Mouse (Mus musculus) forebrain, embryonic 16.5 days (tissue): ENCODE measurements at regions not wholly inside any gene's neighbourhood (a gene's known extent, or its start where the extent isn't known, plus 50 kb on each side); places are given as distances from the start of the nearest gene placed in this dataset.
A peak's percentile ranks its signal among the peaks of the same experiment; 100 is the strongest.

Source experiments
- ATAC-seq: fragments of 200-750 bp; cut with Nextera tagmentation; 2 replicates; pipeline ENCODE4 v1.8.0; 2017; ENCODE audit warnings: mild to moderate bottlenecking, moderate library complexity
- H3K27ac ChIP-seq: fragments of 300-500 bp; sonication (generic); 2 replicates; pipeline ENCODE4 v1.5.1; 2014; ENCODE audit warnings: low read length, control low read depth
- H3K27me3 ChIP-seq: fragments of 300-500 bp; sonication (generic); replicated peaks from 2 replicates; pipeline ENCODE4 v1.6.1; 2014; ENCODE audit warnings: low read length; ENCODE audit not compliant: control insufficient read depth, insufficient read depth
- H3K36me3 ChIP-seq: fragments of 300-500 bp; sonication (generic); 2 replicates; pipeline ENCODE4 v1.6.1; 2014; ENCODE audit not compliant: control insufficient read depth, insufficient read depth
- H3K4me1 ChIP-seq: fragments of 300-500 bp; sonication (generic); replicated peaks from 2 replicates; pipeline ENCODE4 v1.6.1; 2014; ENCODE audit warnings: low read length; ENCODE audit not compliant: control insufficient read depth, insufficient read depth
- H3K4me2 ChIP-seq: fragments of 300-500 bp; sonication (generic); 2 replicates; pipeline ENCODE4 v1.6.1; 2014; ENCODE audit warnings: mild to moderate bottlenecking, low read length, control low read depth
- H3K4me3 ChIP-seq: fragments of 300-500 bp; sonication (generic); replicated peaks from 2 replicates; pipeline ENCODE4 v1.5.1; 2014; ENCODE audit warnings: mild to moderate bottlenecking, low read length, control low read depth
- H3K9ac ChIP-seq: fragments of 300-500 bp; sonication (generic); replicated peaks from 2 replicates; pipeline ENCODE4 v1.6.1; 2014; ENCODE audit warnings: low read depth, low read length, control low read depth
- H3K9me3 ChIP-seq: fragments of 300-500 bp; sonication (generic); 2 replicates; pipeline ENCODE4 v1.6.1; 2016; ENCODE audit warnings: low read length; ENCODE audit not compliant: control insufficient read depth
- WGBS: fragments of 180-500 bp; shearing (Covaris S2); extraction: QIAGEN DNeasy Blood & Tissue Kit; methylation state at CpG from one replicate; pipeline ENCODE4 v1.1.7; 2014; 5-methylcytosine and 5-hydroxymethylcytosine counted together

DNA sequence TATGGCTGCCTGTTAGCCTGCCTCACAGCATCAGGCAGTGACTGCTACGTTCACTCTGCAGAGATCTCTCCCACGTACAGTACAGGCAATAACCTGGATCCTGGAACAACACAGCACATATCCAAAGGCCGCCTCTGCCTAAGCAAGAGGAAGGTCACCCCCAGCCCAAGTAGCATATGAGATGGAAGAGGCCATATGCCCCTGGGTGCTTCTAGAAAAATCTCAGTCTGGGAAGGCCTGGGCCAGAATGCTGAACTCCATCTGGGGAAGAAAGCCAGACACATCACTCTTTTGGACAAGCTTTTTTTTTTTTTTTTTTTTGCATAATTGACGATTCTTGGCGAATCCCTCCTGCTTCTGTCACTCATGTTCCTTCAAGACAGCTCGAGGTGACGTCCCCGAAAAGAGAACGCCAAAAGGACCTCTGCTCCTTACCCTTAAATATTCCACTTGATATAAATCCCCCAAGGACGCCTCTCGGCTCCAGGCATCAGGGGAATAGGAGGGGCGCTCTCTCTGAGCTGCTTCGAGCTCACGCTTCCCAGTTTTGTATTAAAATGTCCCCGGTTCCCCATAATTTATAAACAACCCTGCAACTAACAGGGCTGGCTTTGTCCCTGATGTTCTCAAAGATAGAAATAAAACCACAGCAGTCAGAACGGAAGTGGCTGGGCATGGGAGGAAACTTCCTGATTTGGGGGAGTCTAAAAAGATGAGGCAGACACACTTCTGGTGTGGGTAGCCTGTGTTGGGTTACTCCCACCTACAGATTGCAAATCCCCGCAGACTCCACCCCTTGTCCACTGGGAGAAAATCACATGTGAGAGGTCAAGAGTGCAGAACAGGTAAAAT is 150.4 kb downstream of the Cryba4 start:
- H3K27ac ChIP-seq = peak overlapping the region; percentile 83
- H3K9ac ChIP-seq = no peak overlapping the region
- WGBS = 49% methylated on average over 17 of the region's 17 CpGs
- H3K4me3 ChIP-seq = no peak overlapping the region
- no peaks in the 10 kb centered on the region for H3K36me3 ChIP-seq
- H3K9me3 ChIP-seq = no peaks in the 10 kb centered on the region
- no peak overlapping the region for H3K4me2 ChIP-seq
- H3K27me3 ChIP-seq = no peaks in the 10 kb centered on the region
- H3K4me1 ChIP-seq = peaks cover 24% of the 10 kb centered on the region
- peak; percentile 68 for ATAC-seq

DNA sequence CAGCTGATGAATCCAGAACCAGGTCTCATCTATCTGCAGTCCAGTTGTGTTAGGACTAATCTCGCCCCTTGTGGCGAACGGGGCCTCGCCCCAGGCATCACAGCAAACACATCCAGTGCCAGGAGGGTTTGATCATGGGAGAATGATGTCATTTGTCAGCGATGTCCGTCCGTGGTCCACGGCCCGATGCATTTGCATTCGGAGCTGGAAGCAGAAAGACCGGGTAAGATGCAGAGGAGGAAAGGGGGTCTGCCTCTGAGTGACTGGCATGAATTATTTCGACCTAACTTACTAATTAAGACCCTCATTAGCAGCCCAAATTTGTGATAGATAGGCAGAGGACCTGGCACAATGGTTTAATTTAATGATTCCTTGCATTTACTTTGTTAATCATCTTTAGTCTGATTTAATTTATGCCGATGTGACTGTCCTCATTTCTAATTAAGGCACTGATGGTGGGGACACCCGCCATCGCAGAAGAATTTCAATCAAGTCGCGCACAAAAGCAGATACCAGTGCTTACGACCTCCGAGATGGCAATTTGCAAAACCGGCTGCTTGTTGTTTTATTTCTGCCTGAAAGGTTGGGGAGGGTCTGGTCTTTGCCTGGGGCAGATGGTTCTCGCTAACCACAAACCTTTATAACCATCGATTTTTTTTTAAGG is 141.9 kb downstream of the Cryba4 start:
- H3K27me3 ChIP-seq = no peaks in the 10 kb centered on the region
- peak overlapping the region; percentile 18; the same call in 1 of the 2 replicates for H3K4me2 ChIP-seq
- no peaks in the 10 kb centered on the region for H3K36me3 ChIP-seq
- peak overlapping the region; percentile 36; the same call in 1 of the 2 replicates for H3K9ac ChIP-seq
- WGBS = 10% methylated on average over 22 of the region's 22 CpGs
- no peak overlapping the region for H3K4me3 ChIP-seq
- H3K4me1 ChIP-seq = peaks cover 16% of the 10 kb centered on the region
- peak; percentile 76 for ATAC-seq
- H3K27ac ChIP-seq = peak overlapping the region; percentile 60
- H3K9me3 ChIP-seq = no peaks in the 10 kb centered on the region; the same call in 1 of the 2 replicates

DNA sequence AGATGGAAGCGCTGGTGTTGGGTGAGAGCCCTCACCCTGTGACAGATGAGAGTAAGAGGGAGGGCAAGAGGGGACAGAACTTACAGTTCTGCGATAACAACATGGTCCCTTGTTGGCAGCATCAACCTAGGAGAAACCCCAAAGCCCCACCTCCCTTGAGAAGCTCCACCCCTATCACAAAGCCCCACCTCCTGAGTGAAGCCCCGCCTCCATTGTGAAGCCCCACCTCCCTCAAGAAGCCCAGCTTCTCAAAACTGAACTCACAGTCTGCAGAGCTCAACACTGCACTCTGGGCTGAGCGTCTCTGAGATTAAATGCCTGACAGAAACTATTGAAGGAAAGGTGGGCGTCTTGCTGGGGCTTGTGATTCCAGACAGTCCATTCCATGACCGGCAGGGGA is 131.6 kb downstream of the Cryba4 start:
- Histone ChIP-seq H3K36me3 (no peaks in the 10 kb centered on the region), H3K4me3 (no peak overlapping the region), H3K27me3 (no peaks in the 10 kb centered on the region), H3K4me1 (peaks cover 14% of the 10 kb centered on the region), H3K9me3 (no peaks in the 10 kb centered on the region), H3K27ac (no peak overlapping the region), H3K9ac (no peak overlapping the region), H3K4me2 (no peak overlapping the region)
- 73% methylated on average over 6 of the region's 6 CpGs for WGBS
- ATAC-seq = no peak

DNA sequence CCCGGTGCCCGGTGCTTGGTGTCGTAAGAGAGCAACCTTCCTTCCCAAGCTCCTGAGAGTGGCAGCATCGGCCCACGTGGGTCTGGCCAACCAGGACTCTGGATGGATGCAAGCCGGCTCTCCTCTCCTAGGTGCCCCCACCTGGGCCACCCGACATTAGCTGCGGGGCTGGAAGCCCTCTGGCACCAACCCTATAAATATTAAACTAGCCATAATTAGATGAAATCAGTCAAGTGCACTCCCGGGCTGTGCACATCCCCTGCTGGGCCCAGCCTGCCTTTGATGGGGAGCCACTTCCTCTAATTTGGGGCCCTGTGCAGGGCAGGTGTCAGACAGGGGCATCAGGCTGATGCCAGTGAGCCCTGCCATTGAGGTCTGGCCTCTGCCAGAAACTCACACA is 130.8 kb downstream of the Cryba4 start:
- Histone ChIP-seq H3K4me2 (no peak overlapping the region), H3K4me3 (no peak overlapping the region), H3K4me1 (peaks cover 14% of the 10 kb centered on the region), H3K36me3 (no peaks in the 10 kb centered on the region), H3K27ac (no peak overlapping the region), H3K9ac (no peak overlapping the region), H3K27me3 (no peaks in the 10 kb centered on the region), H3K9me3 (no peaks in the 10 kb centered on the region)
- peak; percentile 41; the same call in 1 of the 2 replicates for ATAC-seq
- 43% methylated on average over 9 of the region's 9 CpGs for WGBS

DNA sequence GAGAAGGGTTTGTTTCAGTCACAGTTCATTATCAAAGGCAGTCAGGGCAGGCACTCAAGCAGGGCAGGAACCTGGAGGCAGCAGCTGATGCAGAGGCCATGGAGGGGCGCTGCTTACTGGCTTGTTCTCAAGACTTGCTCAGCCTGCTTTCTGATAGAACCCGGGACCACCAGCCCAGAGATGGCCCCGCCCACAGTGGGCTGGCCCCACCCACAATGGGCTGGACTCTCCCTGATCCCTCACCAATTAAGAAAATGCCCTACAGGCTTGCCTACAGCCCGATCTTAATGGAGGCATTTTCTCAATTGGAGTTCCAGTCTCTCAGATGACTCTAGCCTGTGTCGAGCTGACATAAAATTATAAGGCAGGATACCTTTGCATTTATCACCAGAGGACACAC is 129.7 kb downstream of the Cryba4 start:
- no peaks in the 10 kb centered on the region for H3K9me3 ChIP-seq
- ATAC-seq = no peak
- no peak overlapping the region for H3K4me2 ChIP-seq
- H3K9ac ChIP-seq = no peak overlapping the region
- H3K4me3 ChIP-seq = no peak overlapping the region
- H3K27me3 ChIP-seq = no peaks in the 10 kb centered on the region
- no peaks in the 10 kb centered on the region for H3K36me3 ChIP-seq
- H3K27ac ChIP-seq = no peak overlapping the region
- peaks cover 14% of the 10 kb centered on the region for H3K4me1 ChIP-seq
- WGBS = 11% methylated on average over 5 of the region's 5 CpGs

DNA sequence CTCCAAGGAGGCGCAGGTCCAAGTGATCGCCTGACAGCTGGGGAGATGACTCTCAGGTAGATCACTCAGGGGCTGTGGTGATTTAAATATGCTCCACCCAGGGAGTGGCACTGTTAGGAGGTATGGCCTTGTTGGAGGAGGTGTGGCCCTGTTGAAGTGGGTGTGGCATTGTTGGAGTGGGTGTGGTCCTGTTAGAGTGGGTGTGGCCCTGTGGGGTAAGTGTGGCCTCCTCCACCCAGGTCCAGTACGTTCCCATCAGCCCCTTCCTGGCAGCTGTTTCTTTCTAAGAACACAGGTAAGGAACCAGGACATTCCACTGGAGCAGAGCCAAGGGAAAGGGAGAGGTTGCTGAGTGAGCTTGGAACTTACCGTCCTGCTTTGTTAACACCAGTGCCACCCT is 125.1 kb downstream of the Cryba4 start:
- Histone ChIP-seq H3K27ac (no peak overlapping the region), H3K4me3 (no peak overlapping the region), H3K9me3 (no peaks in the 10 kb centered on the region), H3K9ac (no peak overlapping the region), H3K4me2 (no peak overlapping the region), H3K4me1 (peaks cover 9% of the 10 kb centered on the region), H3K27me3 (no peaks in the 10 kb centered on the region), H3K36me3 (no peaks in the 10 kb centered on the region)
- 72% methylated on average over 4 of the region's 4 CpGs for WGBS
- ATAC-seq = no peak

DNA sequence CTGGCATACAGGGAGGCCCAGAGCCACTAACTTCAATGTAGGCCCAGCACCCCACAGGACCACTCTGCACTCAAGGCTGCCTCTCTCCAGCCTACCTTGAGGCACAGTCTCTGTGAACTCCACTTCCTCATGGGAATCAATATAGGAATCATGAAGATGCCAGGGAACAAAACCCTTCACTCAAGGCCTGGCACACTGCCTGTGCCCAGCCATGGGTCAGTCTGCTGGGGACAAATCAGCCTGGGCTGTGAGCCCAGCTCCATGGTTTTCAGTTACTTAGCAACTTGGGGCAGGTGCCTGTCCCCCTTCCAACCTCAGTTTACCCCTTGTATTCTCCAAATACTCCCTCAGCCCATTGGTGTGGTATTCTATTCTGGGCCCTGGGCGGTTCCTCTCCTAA is 119.6 kb downstream of the Cryba4 start:
- no peak overlapping the region for H3K9ac ChIP-seq
- no peaks in the 10 kb centered on the region for H3K27me3 ChIP-seq
- H3K9me3 ChIP-seq = no peaks in the 10 kb centered on the region
- no peak overlapping the region for H3K4me2 ChIP-seq
- no peak overlapping the region for H3K4me3 ChIP-seq
- H3K27ac ChIP-seq = peak overlapping the region; percentile 88
- peak; percentile 24; the same call in 1 of the 2 replicates for ATAC-seq
- H3K4me1 ChIP-seq = peaks cover 32% of the 10 kb centered on the region
- H3K36me3 ChIP-seq = no peaks in the 10 kb centered on the region
- WGBS = 93% methylated on average over 1 of the region's 1 CpGs

DNA sequence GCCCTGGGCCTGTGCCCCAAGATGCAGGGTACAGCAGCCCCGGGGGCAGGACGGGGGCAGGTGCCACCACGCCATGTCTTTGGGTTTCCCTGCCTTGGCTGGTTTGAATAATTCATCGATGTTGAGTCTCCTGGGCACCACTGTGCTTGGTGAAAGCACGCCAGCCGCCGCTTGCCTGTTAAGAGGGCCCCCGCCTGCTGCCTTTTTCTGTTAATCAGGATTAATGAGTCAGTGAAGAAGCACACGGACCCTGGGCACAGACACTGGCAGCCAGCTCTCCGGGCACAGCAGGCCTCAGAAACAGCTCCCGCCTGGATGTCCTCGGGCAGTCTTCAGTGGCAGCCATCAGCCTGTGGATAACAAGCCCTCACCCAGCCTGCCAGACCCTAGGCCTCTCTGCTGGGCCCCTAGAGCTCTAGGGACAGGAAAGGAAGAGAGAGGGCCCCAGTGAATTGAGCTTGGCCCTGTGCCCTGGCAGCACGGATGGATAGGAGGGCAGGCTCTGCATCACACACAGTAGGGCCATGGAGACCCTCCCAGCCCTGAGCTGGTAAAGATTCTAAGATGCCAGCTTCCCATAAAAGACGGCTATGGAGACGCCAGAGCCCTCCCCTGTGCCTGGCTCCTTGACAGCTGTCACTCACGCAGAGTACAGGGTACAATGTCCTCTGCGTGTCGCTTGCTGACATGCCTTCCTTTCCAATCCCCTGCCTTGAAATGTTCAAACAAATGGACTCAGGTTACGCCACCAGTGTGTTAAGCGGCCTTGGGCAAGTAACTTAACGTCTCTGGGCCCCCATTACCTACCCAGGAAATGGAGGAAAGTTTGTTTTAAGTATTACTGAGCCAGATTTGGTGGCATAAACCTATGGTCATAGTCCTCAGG is 118.4 kb downstream of the Cryba4 start:
- Histone ChIP-seq H3K4me3 (no peak overlapping the region), H3K4me2 (no peak overlapping the region), H3K9me3 (no peaks in the 10 kb centered on the region), H3K4me1 (peaks cover 32% of the 10 kb centered on the region), H3K9ac (peak overlapping the region; percentile 30; the same call in 1 of the 2 replicates), H3K27me3 (no peaks in the 10 kb centered on the region), H3K36me3 (no peaks in the 10 kb centered on the region), H3K27ac (peak overlapping the region; percentile 88)
- peak; percentile 92 for ATAC-seq
- WGBS = 10% methylated on average over 21 of the region's 21 CpGs

DNA sequence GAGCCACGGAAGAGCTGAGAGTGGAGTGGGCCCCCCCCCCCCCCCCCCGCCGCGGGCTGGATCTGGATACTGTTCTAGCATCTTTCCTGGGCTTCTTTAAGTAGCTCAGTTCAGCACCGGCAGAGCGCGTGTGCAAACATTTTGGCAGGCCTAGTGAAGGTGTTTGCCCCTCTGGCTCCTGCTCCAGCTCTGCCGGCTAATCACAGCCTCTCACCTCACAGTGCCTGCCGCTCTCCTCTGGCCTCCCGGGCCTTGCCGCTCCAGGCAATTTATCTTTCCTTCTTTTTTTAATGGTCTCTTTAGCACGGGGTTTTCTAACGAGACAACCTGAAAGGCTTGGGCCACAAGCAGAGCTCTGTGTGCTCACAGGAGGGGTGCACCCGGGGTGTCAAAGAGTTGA is 115.7 kb downstream of the Cryba4 start:
- H3K27ac ChIP-seq = no peak overlapping the region
- H3K4me1 ChIP-seq = peaks cover 32% of the 10 kb centered on the region
- H3K9ac ChIP-seq = no peak overlapping the region

More for the DNA sequence above, 115.7 kb downstream of the Cryba4 start:
- ATAC-seq = no peak
- Histone ChIP-seq H3K4me3 (no peak overlapping the region), H3K4me2 (no peak overlapping the region), H3K27me3 (no peaks in the 10 kb centered on the region), H3K9me3 (no peaks in the 10 kb centered on the region), H3K36me3 (no peaks in the 10 kb centered on the region)
- 13% methylated on average over 10 of the region's 14 CpGs for WGBS
